Mouse (Mus musculus) mammary gland, adult 2 months (tissue): Measurements from ENCODE around the gene Vps9d1. TPM values are rescaled to one million over a fixed set of nuclear protein-coding genes. Genes with fewer than 3 reads are reported as not detected.

Source experiments
- polyA plus RNA-seq: library from polyadenylated mRNA; depleted of rRNA; stranded (reverse); fragments of >200 nt; gene quantifications from 2 replicates; pipeline ENCODE4 v1.2.3, GENCODE M21; 2012; ENCODE audit warnings: low replicate concordance; rRNA removed

Vps9d1 gene
- polyA plus RNA-seq = 84.1 and 191 TPM in 2 replicates

GRCm38 (mm10) chr8:123254099-123254885, at the start of gene Vps9d1, which contains the start of gene Zfp276:
Gene Vps9d1, minus strand, starts transcription at chr8:123254348.
Gene Zfp276, plus strand, starts transcription at chr8:123254195.

GRCm38 (mm10) chr8:123235520-123236497, 18.3 kb downstream of the Vps9d1 start, which contains the start of gene Spata2l:
Gene Spata2l, minus strand, starts transcription at chr8:123236233.

GRCm38 (mm10) chr8:123224278-123225266, 29.6 kb downstream of the Vps9d1 start, which contains the start of gene Cdk10:
Gene Cdk10, plus strand, starts transcription at chr8:123224842.

GRCm38 (mm10) chr8:123212321-123213117, 41.6 kb downstream of the Vps9d1 start, which contains the start of the genes Chmp1a and Spata33:
Gene Chmp1a, minus strand, starts transcription at chr8:123212763.
Gene Spata33, plus strand, starts transcription at chr8:123212832.

Other genes starting within 250 kb of the Vps9d1 start
- 49.8 and 63.0 TPM in 2 replicates for gene Ankrd11, start 212.1 kb downstream of the Vps9d1 start, polyA plus RNA-seq
- gene Spg7, start 191.4 kb downstream of the Vps9d1 start, polyA plus RNA-seq = 92.9 and 140 TPM in 2 replicates
- gene Rpl13, start 152.0 kb downstream of the Vps9d1 start, polyA plus RNA-seq = 1,523 and 4,714 TPM in 2 replicates
- gene Cpne7, start 137.0 kb downstream of the Vps9d1 start, polyA plus RNA-seq = 2.7 and 3.4 TPM in 2 replicates
- gene Sult5a1, start 96.0 kb downstream of the Vps9d1 start, polyA plus RNA-seq = 13.0 and 32.0 TPM in 2 replicates
- gene Dpep1, start 68.1 kb downstream of the Vps9d1 start, polyA plus RNA-seq = 153 and 226 TPM in 2 replicates
- 101 and 105 TPM in 2 replicates for gene Chmp1a, start 41.6 kb downstream of the Vps9d1 start, polyA plus RNA-seq
- gene Spata33, start 41.5 kb downstream of the Vps9d1 start, polyA plus RNA-seq = 0.73 and 1.2 TPM in 2 replicates
- 59.7 and 68.5 TPM in 2 replicates for gene Cdk10, start 29.5 kb downstream of the Vps9d1 start, polyA plus RNA-seq
- 9.0 and 19.4 TPM in 2 replicates for gene Spata2l, start 18.1 kb downstream of the Vps9d1 start, polyA plus RNA-seq
- gene Zfp276, start 153 bp downstream of the Vps9d1 start, polyA plus RNA-seq = 29.7 and 44.2 TPM in 2 replicates
- 10.7 and 17.3 TPM in 2 replicates for gene Fanca, start 64.2 kb upstream of the Vps9d1 start, polyA plus RNA-seq
- gene Spire2, start 78.4 kb upstream of the Vps9d1 start, polyA plus RNA-seq = 2.0 and 2.3 TPM in 2 replicates
- 170 and 237 TPM in 2 replicates for gene Tcf25, start 119.4 kb upstream of the Vps9d1 start, polyA plus RNA-seq
- not detected in 2 replicates for gene Mc1r, start 152.8 kb upstream of the Vps9d1 start, polyA plus RNA-seq
- 1.5 TPM in 2 replicates for gene Tubb3, start 157.1 kb upstream of the Vps9d1 start, polyA plus RNA-seq
- 29.8 and 38.0 TPM in 2 replicates for gene Def8, start 169.2 kb upstream of the Vps9d1 start, polyA plus RNA-seq
- gene Afg3l1, start 223.6 kb upstream of the Vps9d1 start, polyA plus RNA-seq = 17.3 and 27.8 TPM in 2 replicates